Mouse (Mus musculus) spleen, postnatal 4 days (tissue): ENCODE data around the gene Zc3h7a.

Source experiments
- DNase-seq, 2 experiments: peaks; one replicate each; pipeline ENCODE4 v3.0.0; 2022; ENCODE audit warnings: low spot score in 2 of 2

Gene Zc3h7a

GRCm38 (mm10) chr16:11143706-11144483 lies 32.3 kb downstream of the Zc3h7a start:
- peak; percentile 100 for DNase-seq

DNA sequence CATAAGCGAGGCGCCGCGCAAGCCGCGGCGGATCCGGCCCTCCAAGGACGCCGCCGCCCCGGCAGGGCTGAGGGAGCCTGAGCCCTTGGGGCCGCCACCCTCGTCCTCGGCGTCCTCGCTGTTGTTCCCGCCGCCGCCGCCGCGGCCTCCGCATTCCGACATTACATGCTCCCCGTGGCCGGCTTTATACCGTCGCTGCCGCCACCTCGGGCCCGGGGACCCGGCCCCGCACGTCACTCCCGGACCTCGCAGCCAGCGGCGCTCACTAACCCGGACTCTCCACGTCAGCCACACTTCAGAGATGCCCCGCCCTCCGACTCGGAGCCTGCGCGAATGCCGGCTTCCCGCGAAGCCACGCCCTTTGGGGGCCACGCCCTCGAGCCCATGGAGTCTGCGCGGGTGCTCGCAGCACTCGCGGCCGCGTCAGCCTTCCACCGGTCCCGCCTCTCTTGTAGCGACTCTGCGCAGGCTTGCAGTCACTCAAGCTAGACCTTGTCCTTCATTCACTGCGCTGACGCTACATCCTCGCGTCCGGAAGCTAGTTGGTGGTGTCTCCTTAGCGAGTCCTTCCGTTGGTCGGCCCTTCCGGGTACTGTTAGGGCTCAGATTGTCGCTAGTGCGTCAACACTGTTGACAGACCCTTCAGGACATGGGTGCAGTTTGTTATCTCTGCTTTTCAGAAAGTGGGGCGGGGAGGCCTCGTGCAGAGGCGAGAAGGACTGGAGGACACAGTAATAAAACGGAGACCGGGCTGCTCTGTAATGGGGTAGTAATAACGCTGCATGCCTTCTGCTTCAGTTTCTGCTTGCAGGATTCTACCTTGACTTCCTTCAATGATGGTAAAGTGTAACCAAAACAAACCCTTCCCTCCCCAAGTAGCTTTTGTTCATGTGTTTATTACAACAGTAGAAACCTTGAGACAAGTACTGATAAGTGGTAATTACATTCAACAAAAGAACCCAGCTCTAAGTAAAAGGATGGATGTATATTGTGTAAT lies 41.5 kb downstream of the Zc3h7a start, which contains the start of gene Txndc11:
Gene Txndc11 (minus strand): TSS at position 303 of the 997 bp plus-strand sequence.
- DNase-seq: peak; percentile 99 to 100

DNA sequence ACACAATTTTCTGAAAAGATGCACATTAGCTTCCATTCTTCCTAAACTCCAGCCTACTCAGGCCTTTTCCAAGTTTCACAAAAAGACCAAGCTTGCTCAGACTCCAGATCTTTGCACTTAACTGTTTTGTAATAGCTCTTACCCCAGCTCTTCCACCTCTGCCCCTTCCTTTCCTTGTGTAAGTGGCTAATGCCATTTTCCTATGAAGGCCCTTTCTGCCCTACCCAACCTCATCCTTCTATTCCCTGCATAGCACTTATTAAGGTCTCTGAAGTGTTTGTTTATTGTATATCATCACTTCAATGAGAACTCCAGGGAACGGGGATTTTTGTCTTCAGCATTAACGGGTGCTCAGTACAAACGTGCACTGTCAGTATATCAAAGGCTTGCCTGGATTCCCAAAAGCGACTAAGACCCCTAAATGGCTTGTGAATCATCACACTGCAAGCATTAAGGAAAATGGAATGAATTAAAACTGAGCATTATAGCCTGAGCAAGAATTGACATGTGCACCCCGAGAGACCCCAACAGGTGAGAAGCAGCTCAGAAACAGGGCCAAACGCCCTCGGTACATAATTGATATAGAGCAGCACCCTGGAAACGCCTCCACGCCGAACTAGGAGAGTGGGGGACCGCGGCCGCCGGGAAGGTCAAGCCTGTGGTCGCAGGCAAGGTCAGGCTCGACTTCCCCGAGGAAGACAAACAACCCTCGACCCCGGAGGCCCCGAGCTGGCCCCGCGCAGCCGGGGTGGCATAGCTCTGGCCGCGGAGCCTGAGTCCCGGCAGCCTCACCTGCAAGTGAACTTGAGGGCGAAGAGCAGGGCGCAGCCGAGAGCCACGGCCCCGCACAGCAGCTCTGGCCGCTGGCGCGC lies 42.5 kb downstream of the Zc3h7a start:
- DNase-seq: no peak

DNA sequence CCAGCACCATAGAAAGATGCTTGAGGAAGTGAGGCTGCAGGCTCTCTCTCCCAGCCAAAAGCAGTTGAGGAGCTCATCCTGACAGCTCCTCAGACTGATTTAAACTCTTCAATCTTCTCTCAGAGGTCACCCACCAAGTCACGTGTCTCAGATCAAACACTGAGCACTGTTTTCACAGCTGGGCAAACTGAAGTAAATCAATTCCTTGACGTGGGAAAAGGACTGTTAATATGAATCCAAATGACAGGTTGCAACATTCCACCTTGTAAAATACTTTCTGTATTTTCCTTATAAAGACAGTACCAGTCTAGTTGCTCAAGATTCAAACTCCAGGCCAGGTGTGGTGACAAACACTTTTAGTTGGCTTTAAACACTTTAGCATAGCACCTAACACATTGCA lies 43.4 kb downstream of the Zc3h7a start:
- DNase-seq: no peak

DNA sequence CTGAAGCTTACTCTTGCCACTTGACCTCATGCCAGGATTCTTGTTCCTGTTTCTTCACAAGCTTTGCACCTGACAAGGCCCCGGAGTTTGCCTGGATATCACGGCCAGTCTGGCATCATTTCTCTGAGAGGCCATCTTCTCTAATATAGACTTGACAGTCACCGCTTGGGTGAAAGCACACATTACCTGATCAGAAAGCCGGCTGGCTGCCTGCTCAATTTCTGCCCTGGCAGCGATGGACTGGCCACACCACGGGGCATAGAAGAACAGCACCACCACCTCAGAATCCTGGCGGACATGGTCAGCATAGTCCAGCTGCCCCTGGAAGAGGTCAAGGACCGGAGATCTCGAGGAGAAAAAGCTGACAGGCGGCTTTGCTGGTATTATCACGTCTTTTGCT lies 47.9 kb downstream of the Zc3h7a start:
- DNase-seq: no peak

DNA sequence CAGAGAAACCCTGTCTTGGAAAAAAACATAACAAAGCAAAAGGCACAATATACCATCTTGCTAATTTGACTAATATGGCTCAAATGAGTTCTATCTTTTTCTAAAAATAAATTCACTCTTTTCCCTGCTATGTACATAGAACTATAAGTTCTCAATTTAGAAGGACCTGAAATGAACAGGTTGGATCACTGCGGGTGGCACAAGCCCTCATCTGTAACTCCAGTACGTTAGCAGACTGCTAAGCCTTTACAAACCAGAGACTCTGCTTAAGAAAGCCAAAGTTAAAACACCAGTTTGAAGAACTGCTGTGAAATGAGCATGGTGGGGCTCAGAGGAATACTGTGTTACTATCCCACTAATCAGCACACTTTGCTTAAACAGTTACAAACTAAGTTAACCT lies 50.8 kb downstream of the Zc3h7a start:
- DNase-seq: no peak

DNA sequence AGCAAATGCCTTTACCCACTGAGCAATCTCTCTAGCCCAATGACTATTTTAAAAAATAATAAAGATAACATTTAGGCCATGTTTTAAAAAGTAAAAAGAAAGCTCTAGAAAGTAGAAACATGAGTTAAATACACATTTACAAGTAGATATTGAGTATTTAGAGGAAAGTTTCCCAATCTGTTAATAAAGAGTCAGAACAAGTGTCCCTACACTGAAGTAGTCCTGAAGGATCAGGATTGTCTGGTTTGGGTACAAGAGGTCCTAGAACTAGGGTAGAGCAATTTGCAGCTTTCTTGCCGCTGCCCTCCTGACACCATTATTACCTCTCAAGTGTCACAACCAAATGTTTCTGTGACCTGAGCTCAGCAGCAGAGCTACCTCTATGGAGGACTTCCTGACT lies 52.1 kb downstream of the Zc3h7a start:
- DNase-seq: no peak

- no peak for DNase-seq
These were observed 53.6 kb downstream of the Zc3h7a start for GRCm38 (mm10) chr16:11122625-11123024.

DNA sequence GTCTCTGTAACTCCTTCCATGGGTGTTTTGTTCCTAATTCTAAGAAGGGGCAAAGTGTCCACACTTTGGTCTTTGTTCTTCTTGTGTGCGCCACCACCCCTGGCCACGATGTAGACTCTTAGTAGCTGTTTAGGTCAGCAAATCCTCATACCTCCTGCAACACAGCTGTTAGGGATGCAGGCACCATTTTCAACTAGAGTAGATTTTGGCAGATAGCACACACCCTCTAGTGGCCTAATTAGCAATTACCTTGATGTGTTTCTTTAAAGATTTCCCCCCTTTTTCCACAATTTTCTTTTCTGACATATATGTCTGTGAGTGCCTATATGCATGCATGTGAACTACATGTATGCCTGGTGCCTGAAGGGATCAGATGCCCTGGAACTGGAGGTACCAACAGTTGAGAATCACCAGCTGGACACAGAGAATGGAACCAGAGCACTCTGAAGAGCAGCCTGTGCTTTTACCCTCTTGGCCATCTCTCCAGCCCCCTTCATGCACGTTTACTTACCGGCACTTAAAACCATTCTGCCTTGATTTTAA lies 66.9 kb downstream of the Zc3h7a start:
- no peak for DNase-seq

- no peak for DNase-seq
These were observed 71.3 kb downstream of the Zc3h7a start for GRCm38 (mm10) chr16:11104905-11105304.

- no peak for DNase-seq
These were observed 78.9 kb downstream of the Zc3h7a start for GRCm38 (mm10) chr16:11097301-11097700.

DNA sequence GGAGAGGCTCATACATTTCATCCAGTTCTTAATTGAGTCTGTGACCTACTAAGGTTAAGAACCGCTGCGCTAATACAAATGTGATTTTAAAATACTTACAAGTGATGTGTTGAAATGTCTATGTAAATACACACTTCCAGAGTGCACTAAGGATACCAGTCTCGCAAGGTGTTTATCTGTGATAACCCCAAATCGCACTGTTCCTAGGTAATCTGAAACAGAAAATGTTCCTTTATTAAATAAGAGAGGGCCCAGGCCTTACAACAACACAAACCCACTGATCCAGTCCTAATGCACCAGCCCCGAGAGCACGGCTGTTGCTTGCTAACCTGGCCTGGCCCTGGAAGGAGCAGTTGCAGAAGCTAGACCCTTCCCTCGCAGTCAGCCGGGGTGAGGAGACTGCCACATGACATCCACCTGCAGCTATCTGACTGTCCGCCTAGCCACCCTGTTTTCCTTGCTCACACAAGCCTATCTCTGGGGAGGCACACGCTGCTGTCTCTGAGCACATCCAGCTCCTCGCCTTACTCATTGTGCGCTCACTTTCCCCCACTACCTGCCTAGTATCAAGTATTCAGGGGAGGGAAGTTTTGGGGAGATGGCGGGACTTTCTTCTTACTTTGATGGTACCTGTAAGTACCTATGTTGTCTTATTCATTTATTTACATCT lies 82.3 kb downstream of the Zc3h7a start:
- no peak for DNase-seq

GRCm38 (mm10) chr16:11092523-11092922 lies 83.7 kb downstream of the Zc3h7a start:
- no peak for DNase-seq

GRCm38 (mm10) chr16:11092061-11092460 lies 84.1 kb downstream of the Zc3h7a start:
- DNase-seq: no peak

- no peak for DNase-seq
These were observed 85.2 kb downstream of the Zc3h7a start for GRCm38 (mm10) chr16:11090836-11091570.

GRCm38 (mm10) chr16:11086856-11087588 lies 89.2 kb downstream of the Zc3h7a start:
- DNase-seq: no peak
